In genomic region chr14:74940741-74941140, GRCm38 (mm10) we compare ENCODE assay signal across 17 mouse cellular contexts. TPM values are rescaled to one million over a fixed set of nuclear protein-coding genes. Genes with fewer than 3 reads are reported as not detected.
DNase-seq lines count a peak whose midpoint lies in the region; ATAC-seq and TF ChIP-seq lines count a peak whose summit lies in the region.
"Had no signal": no experiment of that assay in that cellular context is flagged by ENCODE, and none has a peak within 500 bp of the region (broad histone marks: within the 10 kb centered on the region; RNA-seq: fewer than 3 reads in every experiment).

No protein-coding gene starts in this region.

- H3K27me3 ChIP-seq in lung, postnatal 0 days (replicated peaks; ENCODE audit: insufficient read depth, low read length): no peaks in the 10 kb centered on the region
- no peaks in the 10 kb centered on the region for H3K27me3 ChIP-seq in liver, embryonic 13.5 days
- H3K27me3 ChIP-seq in stomach, postnatal 0 days (ENCODE audit: control insufficient read depth, insufficient read depth, low read length): no peaks in the 10 kb centered on the region
- H3K27me3 ChIP-seq: liver, embryonic 15.5 days; midbrain, embryonic 12.5 days had no signal

- no peak overlapping the region for H3K9ac ChIP-seq in lung, postnatal 0 days (replicated peaks; ENCODE audit: low read depth)
- no peak overlapping the region for H3K9ac ChIP-seq in liver, embryonic 13.5 days
- H3K9ac ChIP-seq in stomach, postnatal 0 days (ENCODE audit: low read length): no peak overlapping the region
- H3K9ac ChIP-seq: liver, embryonic 15.5 days; midbrain, embryonic 12.5 days had no signal

- TF ChIP-seq EP300 in lung, postnatal 0 days (IDR thresholded peaks at IDR 0.05): no peak
- no peak for TF ChIP-seq EP300 in stomach, postnatal 0 days (optimal IDR thresholded peaks at IDR 0.05)

- H3K4me1 ChIP-seq in lung, postnatal 0 days (ENCODE audit: insufficient read depth, low read depth, low read length): peaks cover 12% of the 10 kb centered on the region; the same call in 1 of the 2 replicates
- H3K4me1 ChIP-seq in liver, embryonic 13.5 days (replicated peaks): peaks cover 66% of the 10 kb centered on the region
- H3K4me1 ChIP-seq in stomach, postnatal 0 days (replicated peaks; ENCODE audit: control insufficient read depth, insufficient read depth): no peaks in the 10 kb centered on the region

- WGBS in lung, postnatal 0 days: 76% methylated on average over 4 of the region's 4 CpGs
- 67% methylated on average over 4 of the region's 4 CpGs for WGBS in liver, embryonic 13.5 days (ENCODE audit: insufficient replicate concordance)
- 82% methylated on average over 4 of the region's 4 CpGs for WGBS in stomach, postnatal 0 days

- no peak overlapping the region for H3K4me3 ChIP-seq in lung, postnatal 0 days (ENCODE audit: low read depth, low read length)
- no peak overlapping the region for H3K4me3 ChIP-seq in liver, embryonic 13.5 days (replicated peaks)
- no peak overlapping the region for H3K4me3 ChIP-seq in stomach, postnatal 0 days (ENCODE audit: low read depth, low read length)
- H3K4me3 ChIP-seq: heart, embryonic 10.5 days; liver, embryonic 15.5 days; midbrain, embryonic 12.5 days had no signal

- no peaks in the 10 kb centered on the region for H3K36me3 ChIP-seq in lung, postnatal 0 days (ENCODE audit: insufficient read depth, low read length)
- peaks cover 6% of the 10 kb centered on the region; the same call in 1 of the 2 replicates for H3K36me3 ChIP-seq in liver, embryonic 13.5 days
- H3K36me3 ChIP-seq in stomach, postnatal 0 days (ENCODE audit: control insufficient read depth, insufficient read depth, low read length): no peaks in the 10 kb centered on the region
- H3K36me3 ChIP-seq: midbrain, embryonic 12.5 days had no signal

- no peak overlapping the region for H3K4me2 ChIP-seq in lung, postnatal 0 days (replicated peaks; ENCODE audit: low read depth, low read length)
- H3K4me2 ChIP-seq in liver, embryonic 13.5 days: no peak overlapping the region
- H3K4me2 ChIP-seq in stomach, postnatal 0 days (replicated peaks; ENCODE audit: low read depth): no peak overlapping the region
- H3K4me2 ChIP-seq: liver, embryonic 15.5 days; midbrain, embryonic 12.5 days had no signal

- H3K9me3 ChIP-seq in lung, postnatal 0 days (ENCODE audit: low read length): no peaks in the 10 kb centered on the region
- no peaks in the 10 kb centered on the region for H3K9me3 ChIP-seq in liver, embryonic 13.5 days (replicated peaks)
- H3K9me3 ChIP-seq in stomach, postnatal 0 days (ENCODE audit: control insufficient read depth, low read length): no peaks in the 10 kb centered on the region
- H3K9me3 ChIP-seq: heart, embryonic 10.5 days; liver, embryonic 15.5 days; midbrain, embryonic 12.5 days had no signal

- no peak overlapping the region for H3K27ac ChIP-seq in lung, postnatal 0 days (ENCODE audit: low read length)
- no peak overlapping the region for H3K27ac ChIP-seq in liver, embryonic 13.5 days
- H3K27ac ChIP-seq in stomach, postnatal 0 days (replicated peaks): no peak overlapping the region
- H3K27ac ChIP-seq: heart, embryonic 10.5 days; liver, embryonic 15.5 days; midbrain, embryonic 12.5 days had no signal

- TF ChIP-seq CTCF in lung, postnatal 0 days (IDR thresholded peaks at IDR 0.05): no peak
- TF ChIP-seq CTCF in stomach, postnatal 0 days (IDR thresholded peaks at IDR 0.05; ENCODE audit: low read depth): no peak

- ATAC-seq in lung, postnatal 0 days: no peak
- ATAC-seq in liver, embryonic 13.5 days (ENCODE audit: low read depth): peak; percentile 51; the same call in 1 of the 2 replicates
- ATAC-seq in stomach, postnatal 0 days (ENCODE audit: low FRiP score, low TSS enrichment): peak; percentile 56; the same call in 1 of the 2 replicates

- DNase-seq in lung, postnatal 10 days: peak; percentile 31
- no peak for DNase-seq in lung, postnatal 0 days (ENCODE audit: low spot score)
- DNase-seq in ZHBTc4 (ENCODE audit: low read depth, low spot score): peak; percentile 63
- DNase-seq in liver, embryonic 13.5 days: no peak
- no peak for DNase-seq in stomach, postnatal 0 days (ENCODE audit: low spot score)
- no peak for DNase-seq in ovary, postnatal 10 days (ENCODE audit: low spot score)
- DNase-seq in cerebellum, postnatal 10 days: no peak
- DNase-seq in testis, postnatal 14 days (ENCODE audit: low spot score): no peak
- DNase-seq: cerebellum, postnatal 25 days; heart, postnatal 36 days; kidney, adult 9 months; layer of hippocampus, postnatal 36 days; lung, postnatal 36 days; right cerebral cortex, adult 18-20 months had no signal

RNA-seq across cellular contexts. Expression of gene Lrch1, which starts 6.9 kb away (rescaled TPM):
- 13.5 and 15.3 TPM in 2 replicates for polyA plus RNA-seq in lung, postnatal 0 days (2015; fragmentation: Nextera tagmentation; extraction: Ambion mirVana)
- 4.3 and 5.3 TPM in 2 replicates for polyA plus RNA-seq in liver, embryonic 13.5 days (2015; fragmentation: Nextera tagmentation; extraction: Ambion mirVana)
- 11.7 and 11.8 TPM in 2 replicates for polyA plus RNA-seq in stomach, postnatal 0 days (2015; fragmentation: Nextera tagmentation; extraction: Ambion mirVana)

Comparison
In these comparisons a context has a peak if more than half of its experiments do, and no peak if none do; other contexts are left out.
1. DNase-seq: peak in lung, postnatal 10 days (single experiment) and ZHBTc4 (single experiment); none in lung, postnatal 0 days (single experiment), liver, embryonic 13.5 days (single experiment), stomach, postnatal 0 days (single experiment), ovary, postnatal 10 days (single experiment), cerebellum, postnatal 10 days (0 of 2) and testis, postnatal 14 days (single experiment).